Mouse (Mus musculus) kidney, adult 2 months (tissue): ENCODE measurements around the gene Hdac10.

Source experiments
- CTCF ChIP-seq: fragments of 200-500 bp; conservative IDR thresholded peaks from 2 replicates; pipeline ENCODE4 v1.5.1; 2011; ENCODE audit warnings: low read depth, mild to moderate bottlenecking, control low read depth, low read length, moderate library complexity, mixed read lengths; ENCODE audit not compliant: insufficient read depth, insufficient read length
- POLR2A ChIP-seq: fragments of 200-500 bp; IDR thresholded peaks from one replicate; pipeline ENCODE4 v1.6.1; 2011; ENCODE audit warnings: low read depth, low read length, control low read depth

- TF ChIP-seq CTCF: no peak
- TF ChIP-seq POLR2A: no peak
Observed at GRCm38 (mm10) chr15:89177121-89177520, 48.6 kb upstream of the Hdac10 start.
